Mouse (Mus musculus) left cerebral cortex, postnatal 14 days (tissue): ENCODE measurements around the gene Tmem80. TPM values are rescaled to one million over a fixed set of nuclear protein-coding genes. Genes with fewer than 3 reads are reported as not detected.

Experiments used
- DNase-seq, 2 experiments: peaks; one replicate each; pipeline ENCODE4 v3.0.0; 2021 to 2022; ENCODE audit warnings: low spot score in 2 of 2, mixed read lengths in 1 of 2
- intact Hi-C: fragments of 180-260 bp; cut with DNase I; formaldehyde crosslinking; loops from one replicate; pipeline ENCODE4 v1.15.1; 2025
- long read RNA-seq, 2 experiments: library from polyadenylated mRNA; stranded (forward); transcript quantifications; one replicate each; pipeline ENCODE4 v2.0.0; 2021
- total RNA-seq, 2 experiments: library from RNA; stranded (reverse); gene quantifications; 2 replicates each; pipeline ENCODE4 v1.2.3; 2021

Gene Tmem80
- total RNA-seq, result 10 to 100 TPM; 23.6 to 30.6 TPM
- long read RNA-seq, experiment 1, partial matches to known transcripts, result 0 of 8 reads
- long read RNA-seq, experiment 1, other reads (novel, unspliced or antisense), result 3 of 8 reads
- long read RNA-seq, experiment 2, partial matches to known transcripts, result 0 of 15 reads
- long read RNA-seq, experiment 2, other reads (novel, unspliced or antisense), result 3 of 15 reads

GRCm38 (mm10) chr7:141327469-141328372 lies at the start of gene Tmem80, which contains the start of gene Deaf1:
Gene Tmem80 (plus strand): TSS chr7:141327739.
Gene Deaf1 (minus strand): TSS chr7:141327690.
- intact Hi-C loops, result loop anchor here (5.0 kb wide), 1 partner anchor 35 kb away; no protein-coding TSS in a partner anchor

GRCm38 (mm10) chr7:141278766-141279590 lies 48.6 kb upstream of the Tmem80 start, which contains the start of gene Sct:
Gene Sct (minus strand): TSS chr7:141279133.
- intact Hi-C loops, result no loop called here
- DNase-seq, result no peak

More at GRCm38 (mm10) chr7:141327469-141328372, at the start of gene Tmem80, which contains the start of gene Deaf1:
- DNase-seq, result peak; percentile 100

- no peak for DNase-seq
- intact Hi-C loops, result no loop called here
These were observed 46.1 kb upstream of the Tmem80 start for GRCm38 (mm10) chr7:141281442-141281841.

GRCm38 (mm10) chr7:141282756-141283155 lies 44.8 kb upstream of the Tmem80 start:
- no peak for DNase-seq
- intact Hi-C loops, result no loop called here

GRCm38 (mm10) chr7:141288042-141288441 lies 39.5 kb upstream of the Tmem80 start:
- no peak for DNase-seq
- intact Hi-C loops, result no loop called here

GRCm38 (mm10) chr7:141291921-141292582 lies 35.5 kb upstream of the Tmem80 start, which contains the start of gene Drd4:
Gene Drd4 (plus strand): TSS chr7:141292006.
- DNase-seq, result peak; percentile 24 to 42
- intact Hi-C loops, result no loop called here

GRCm38 (mm10) chr7:141292583-141293388 lies 34.8 kb upstream of the Tmem80 start:
- intact Hi-C loops, result no loop called here
- peak in 1 of 2 experiments; percentile 44 for DNase-seq

- intact Hi-C loops, result no loop called here
- DNase-seq, result no peak
These were observed 33.6 kb upstream of the Tmem80 start for GRCm38 (mm10) chr7:141293852-141294471.

GRCm38 (mm10) chr7:141294479-141294878 lies 33.1 kb upstream of the Tmem80 start:
- intact Hi-C loops, result no loop called here
- DNase-seq, result no peak

GRCm38 (mm10) chr7:141297926-141298650 lies 29.5 kb upstream of the Tmem80 start:
- no peak for DNase-seq
- intact Hi-C loops, result no loop called here

- intact Hi-C loops, result no loop called here
These were observed 28.4 kb upstream of the Tmem80 start for GRCm38 (mm10) chr7:141299175-141299574.

GRCm38 (mm10) chr7:141301386-141301785 lies 26.2 kb upstream of the Tmem80 start:
- no peak for DNase-seq
- intact Hi-C loops, result no loop called here

More at GRCm38 (mm10) chr7:141299175-141299574, 28.4 kb upstream of the Tmem80 start:
- peak in 1 of 2 experiments; percentile 37 for DNase-seq

GRCm38 (mm10) chr7:141302702-141303268 lies 24.8 kb upstream of the Tmem80 start:
- intact Hi-C loops, result no loop called here
- no peak for DNase-seq

- intact Hi-C loops, result no loop called here
- no peak for DNase-seq
These were observed 23.0 kb upstream of the Tmem80 start for GRCm38 (mm10) chr7:141304537-141304936.

- intact Hi-C loops, result loop anchor here (10.0 kb wide), 1 partner anchor 60 kb away; no protein-coding TSS in a partner anchor
- no peak for DNase-seq
These were observed 13.1 kb upstream of the Tmem80 start for GRCm38 (mm10) chr7:141314416-141314815.

- intact Hi-C loops, result loop anchor here (10.0 kb wide), 1 partner anchor 60 kb away; no protein-coding TSS in a partner anchor
- DNase-seq, result peak; percentile 52 to 55
These were observed 12.5 kb upstream of the Tmem80 start for GRCm38 (mm10) chr7:141315076-141315475.
